Mouse (Mus musculus) myocyte (in vitro differentiated cells): ENCODE measurements around the gene Gm20388.

Experiments used
- CEBPB ChIP-seq: IDR thresholded peaks from 2 replicates; pipeline ENCODE4 v1.6.1; 2011; ENCODE audit warnings: mild to moderate bottlenecking, moderate library complexity; ENCODE audit not compliant: poor library complexity, insufficient read depth, severe bottlenecking
- E2F4 ChIP-seq: IDR thresholded peaks from one replicate; pipeline ENCODE4 v1.6.1; 2011; ENCODE audit warnings: mild to moderate bottlenecking, control low read depth, moderate library complexity; ENCODE audit not compliant: insufficient read depth
- MAX ChIP-seq: IDR thresholded peaks from one replicate; pipeline ENCODE4 v1.6.1; 2011; ENCODE audit warnings: low read depth, mild to moderate bottlenecking, control low read depth
- MYOD1 ChIP-seq, 3 experiments: IDR thresholded peaks; one replicate each; pipeline ENCODE4 v1.6.1; 2011; ENCODE audit warnings: control low read depth in 2 of 3, low read depth in 2 of 3, mild to moderate bottlenecking in 2 of 3, moderate library complexity in 1 of 3; ENCODE audit not compliant: insufficient read length in 2 of 3, control insufficient read depth in 1 of 3
- MYOG ChIP-seq, 3 experiments: IDR thresholded peaks; one replicate each; pipeline ENCODE4 v1.6.1; 2011; ENCODE audit warnings: control low read depth in 2 of 3, low read depth in 2 of 3, mild to moderate bottlenecking in 2 of 3; ENCODE audit not compliant: insufficient read length in 2 of 3, control insufficient read depth in 1 of 3, insufficient read depth in 1 of 3
- POLR2A ChIP-seq: IDR thresholded peaks from one replicate; pipeline ENCODE4 v1.6.1; 2011; ENCODE audit warnings: low read depth, mild to moderate bottlenecking, control low read depth, moderate library complexity; ENCODE audit not compliant: insufficient read length
- POLR2AphosphoS2 ChIP-seq: IDR thresholded peaks from one replicate; pipeline ENCODE4 v1.6.1; 2011; ENCODE audit warnings: low read depth, control low read depth; ENCODE audit not compliant: insufficient read length
- REST ChIP-seq: IDR thresholded peaks from one replicate; pipeline ENCODE4 v1.6.1; 2011; ENCODE audit warnings: mild to moderate bottlenecking, control low read depth, moderate library complexity; ENCODE audit not compliant: insufficient read depth, insufficient read length
- SRF ChIP-seq: IDR thresholded peaks from one replicate; pipeline ENCODE4 v1.6.1; 2011; ENCODE audit warnings: low read depth; ENCODE audit not compliant: control insufficient read depth, insufficient read length
- TCF12 ChIP-seq: IDR thresholded peaks from one replicate; pipeline ENCODE4 v1.6.1; 2011; ENCODE audit warnings: mild to moderate bottlenecking, control low read depth; ENCODE audit not compliant: poor library complexity, insufficient read depth, severe bottlenecking
- TCF3 ChIP-seq: IDR thresholded peaks from one replicate; pipeline ENCODE4 v1.6.1; 2011; ENCODE audit warnings: low read depth, control low read depth; ENCODE audit not compliant: insufficient read length
- USF1 ChIP-seq: IDR thresholded peaks from one replicate; pipeline ENCODE4 v1.6.1; 2011; ENCODE audit warnings: low read depth, mild to moderate bottlenecking, control low read depth, moderate library complexity

DNA sequence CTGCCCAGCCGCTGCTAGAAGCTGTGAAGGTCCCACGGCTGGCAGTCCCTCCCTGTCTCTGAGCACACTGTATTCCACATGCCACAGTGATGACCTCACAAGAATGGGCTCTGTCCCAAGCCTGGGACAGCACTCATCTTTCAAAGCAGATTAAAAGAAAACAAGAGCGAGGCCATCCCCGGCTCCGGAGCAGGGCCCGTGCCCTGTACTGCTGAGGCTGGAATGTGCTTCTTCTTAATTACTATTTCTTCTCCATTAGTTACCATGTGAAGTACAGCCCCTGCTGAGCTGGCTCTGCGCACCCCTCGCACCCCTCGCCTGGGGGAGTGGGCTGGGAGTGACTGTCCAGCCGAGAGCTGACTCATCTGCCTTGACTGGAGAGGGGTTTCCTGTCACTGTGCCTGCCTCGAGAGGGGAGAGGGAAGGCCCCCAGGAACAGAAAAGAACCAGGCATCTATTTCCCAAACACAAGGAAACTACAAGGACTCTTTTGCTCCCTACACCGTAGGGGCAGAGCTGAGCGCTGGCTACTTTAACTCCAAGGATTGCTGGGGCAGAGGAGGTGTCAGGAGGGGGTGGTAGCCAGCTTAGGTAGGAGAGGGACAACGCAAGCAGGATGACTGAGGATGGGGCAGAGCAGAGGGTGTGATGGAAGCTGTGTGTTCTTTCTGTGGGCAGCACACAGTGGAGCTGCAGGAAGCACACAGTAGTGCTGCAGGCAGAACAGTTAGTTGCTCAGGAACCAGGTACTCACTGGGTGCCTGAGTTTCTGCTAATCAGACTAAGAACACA lies 1331.3 kb downstream of the Gm20388 start:
- no peak for TF ChIP-seq POLR2A
- TF ChIP-seq TCF12: no peak
- TF ChIP-seq POLR2AphosphoS2: no peak
- no peak for TF ChIP-seq MAX
- no peak for TF ChIP-seq MYOG (IDR thresholded peaks at IDR 0.05; ENCODE audit: control insufficient read depth in 1 of 3, insufficient read depth in 1 of 3, insufficient read length in 2 of 3, low read depth in 2 of 3)
- TF ChIP-seq USF1: no peak
- TF ChIP-seq E2F4: no peak
- no peak for TF ChIP-seq REST
- TF ChIP-seq MYOD1 (IDR thresholded peaks at IDR 0.05; ENCODE audit: control insufficient read depth in 1 of 3, insufficient read length in 2 of 3, low read depth in 2 of 3): no peak
- no peak for TF ChIP-seq SRF
- no peak for TF ChIP-seq TCF3
- no peak for TF ChIP-seq CEBPB
